Comparison of ENCODE assay signal across 17 mouse cellular contexts in genomic region chr4:88276058-88276734, GRCm38 (mm10).
DNase-seq lines count a peak whose midpoint lies in the region; ATAC-seq and TF ChIP-seq lines count a peak whose summit lies in the region.
"Had no signal": no experiment of that assay in that cellular context is flagged by ENCODE, and none has a peak within 500 bp of the region (broad histone marks: within the 10 kb centered on the region; RNA-seq: fewer than 3 reads in every experiment).

No protein-coding gene starts in this region.

- no peaks in the 10 kb centered on the region for H3K9me3 ChIP-seq in heart, embryonic 11.5 days (replicated peaks; ENCODE audit: control insufficient read depth, low read length)
- H3K9me3 ChIP-seq in limb, embryonic 12.5 days, result no peaks in the 10 kb centered on the region
- no peaks in the 10 kb centered on the region for H3K9me3 ChIP-seq in limb, embryonic 10.5 days (replicated peaks)
- no peaks in the 10 kb centered on the region for H3K9me3 ChIP-seq in stomach, embryonic 14.5 days (ENCODE audit: control insufficient read depth, low read depth, low read length)
- H3K9me3 ChIP-seq: embryonic facial prominence, embryonic 15.5 days; forebrain, embryonic 10.5 days; limb, embryonic 15.5 days; neural tube, embryonic 12.5 days had no signal

- no peak overlapping the region for H3K4me2 ChIP-seq in heart, embryonic 11.5 days
- H3K4me2 ChIP-seq in limb, embryonic 12.5 days, result no peak overlapping the region
- H3K4me2 ChIP-seq in stomach, embryonic 14.5 days (replicated peaks; ENCODE audit: low read depth, low read length), result 0 out of 2 replicates have a peak overlapping the region, but pooled peaks have one; percentile 15
- H3K4me2 ChIP-seq: embryonic facial prominence, embryonic 15.5 days; limb, embryonic 15.5 days; neural tube, embryonic 12.5 days had no signal

- no peaks in the 10 kb centered on the region for H3K36me3 ChIP-seq in heart, embryonic 11.5 days (ENCODE audit: control insufficient read depth, insufficient read depth, low read length)
- H3K36me3 ChIP-seq in heart, adult 2 months (ENCODE audit: control insufficient read depth, insufficient read depth, low read length), result no peaks in the 10 kb centered on the region
- no peaks in the 10 kb centered on the region for H3K36me3 ChIP-seq in limb, embryonic 12.5 days
- no peaks in the 10 kb centered on the region for H3K36me3 ChIP-seq in limb, embryonic 10.5 days
- no peaks in the 10 kb centered on the region for H3K36me3 ChIP-seq in stomach, embryonic 14.5 days (ENCODE audit: control insufficient read depth, insufficient read depth, low read length)
- H3K36me3 ChIP-seq: embryonic facial prominence, embryonic 15.5 days; forebrain, embryonic 10.5 days; limb, embryonic 15.5 days; neural tube, embryonic 12.5 days had no signal

- H3K4me3 ChIP-seq in heart, embryonic 11.5 days (ENCODE audit: low read depth, low read length), result no peak overlapping the region
- H3K4me3 ChIP-seq in heart, adult 2 months, result no peak overlapping the region
- no peak overlapping the region for H3K4me3 ChIP-seq in limb, embryonic 12.5 days (replicated peaks)
- H3K4me3 ChIP-seq in limb, embryonic 10.5 days, result no peak overlapping the region
- no peak overlapping the region for H3K4me3 ChIP-seq in bone marrow macrophage, adult 2 months (ENCODE audit: insufficient read depth, low read length)
- no peak overlapping the region for H3K4me3 ChIP-seq in stomach, embryonic 14.5 days (ENCODE audit: low read depth, low read length)
- H3K4me3 ChIP-seq: embryonic facial prominence, embryonic 15.5 days; forebrain, embryonic 10.5 days; limb, embryonic 15.5 days; neural tube, embryonic 12.5 days had no signal

- intact Hi-C loops in heart, adult 2 months (cut with DNase I), result no loop called here

- H3K9ac ChIP-seq in heart, embryonic 11.5 days (ENCODE audit: low read depth, low read length), result no peak overlapping the region
- H3K9ac ChIP-seq in heart, adult 2 months (ENCODE audit: low read depth, low read length), result no peak overlapping the region
- no peak overlapping the region for H3K9ac ChIP-seq in limb, embryonic 12.5 days (replicated peaks)
- no peak overlapping the region for H3K9ac ChIP-seq in stomach, embryonic 14.5 days (replicated peaks; ENCODE audit: low read depth, low read length)
- H3K9ac ChIP-seq: embryonic facial prominence, embryonic 15.5 days; limb, embryonic 15.5 days; neural tube, embryonic 12.5 days had no signal

- no peak for TF ChIP-seq EP300 in heart, adult 2 months (IDR thresholded peaks at IDR 0.05; ENCODE audit: insufficient read depth, low read depth, low read length)

- H3K27ac ChIP-seq in heart, embryonic 11.5 days (ENCODE audit: low read depth, low read length), result peak overlapping the region; percentile 41; the same call in 1 of the 2 replicates
- H3K27ac ChIP-seq in heart, adult 2 months, result no peak overlapping the region
- peak overlapping the region; percentile 36; the same call in 1 of the 2 replicates for H3K27ac ChIP-seq in limb, embryonic 12.5 days
- no peak overlapping the region for H3K27ac ChIP-seq in limb, embryonic 10.5 days
- peak overlapping the region; percentile 42; the same call in 1 of the 2 replicates for H3K27ac ChIP-seq in bone marrow macrophage, adult 2 months (ENCODE audit: insufficient read depth, low read depth, low read length)
- H3K27ac ChIP-seq in stomach, embryonic 14.5 days (ENCODE audit: low read length), result peak overlapping the region; percentile 71; the same call in 1 of the 2 replicates
- H3K27ac ChIP-seq: embryonic facial prominence, embryonic 15.5 days; forebrain, embryonic 10.5 days; limb, embryonic 15.5 days; neural tube, embryonic 12.5 days had no signal

- WGBS in heart, embryonic 11.5 days (ENCODE audit: insufficient replicate concordance), result 75% methylated on average over 4 of the region's 4 CpGs
- WGBS in heart, adult 2 months, result 82% methylated on average over 4 of the region's 4 CpGs
- 76% methylated on average over 4 of the region's 4 CpGs for WGBS in limb, embryonic 12.5 days
- 85% methylated on average over 4 of the region's 4 CpGs for WGBS in limb, embryonic 10.5 days
- WGBS in stomach, embryonic 14.5 days, result 74% methylated on average over 4 of the region's 4 CpGs

- no peaks in the 10 kb centered on the region for H3K27me3 ChIP-seq in heart, embryonic 11.5 days (ENCODE audit: control insufficient read depth, insufficient read depth, low read length)
- H3K27me3 ChIP-seq in heart, adult 2 months (ENCODE audit: control insufficient read depth, insufficient read depth, low read length), result no peaks in the 10 kb centered on the region
- no peaks in the 10 kb centered on the region for H3K27me3 ChIP-seq in limb, embryonic 12.5 days
- no peaks in the 10 kb centered on the region for H3K27me3 ChIP-seq in limb, embryonic 10.5 days (ENCODE audit: low read depth, poor library complexity, severe bottlenecking)
- no peaks in the 10 kb centered on the region for H3K27me3 ChIP-seq in stomach, embryonic 14.5 days (ENCODE audit: control insufficient read depth, insufficient read depth, low read length)
- H3K27me3 ChIP-seq: embryonic facial prominence, embryonic 15.5 days; limb, embryonic 15.5 days; neural tube, embryonic 12.5 days had no signal

- H3K79me2 ChIP-seq in heart, adult 2 months (replicated peaks; ENCODE audit: control insufficient read depth, insufficient read depth, low read length), result no peaks in the 10 kb centered on the region

- no peaks in the 10 kb centered on the region for H3K4me1 ChIP-seq in heart, embryonic 11.5 days (ENCODE audit: control insufficient read depth, insufficient read depth, low read length)
- H3K4me1 ChIP-seq in heart, adult 2 months (ENCODE audit: control insufficient read depth, insufficient read depth, low read length), result peaks cover 2% of the 10 kb centered on the region
- H3K4me1 ChIP-seq in limb, embryonic 12.5 days (replicated peaks), result peaks cover 19% of the 10 kb centered on the region
- peaks cover 5% of the 10 kb centered on the region for H3K4me1 ChIP-seq in limb, embryonic 10.5 days
- peaks cover 9% of the 10 kb centered on the region for H3K4me1 ChIP-seq in bone marrow macrophage, adult 2 months (ENCODE audit: control insufficient read depth, insufficient read depth, low read length)
- peaks cover 10% of the 10 kb centered on the region for H3K4me1 ChIP-seq in stomach, embryonic 14.5 days (ENCODE audit: control insufficient read depth, insufficient read depth, low read length)
- H3K4me1 ChIP-seq: limb, embryonic 15.5 days had no signal

- no peak for ATAC-seq in heart, embryonic 11.5 days (replicated peaks; ENCODE audit: insufficient number of reproducible peaks, low FRiP score, low TSS enrichment)
- ATAC-seq in limb, embryonic 12.5 days (ENCODE audit: insufficient number of reproducible peaks, insufficient read depth, low FRiP score, low TSS enrichment, low read depth), result no peak
- ATAC-seq in stomach, embryonic 14.5 days (ENCODE audit: insufficient number of reproducible peaks, insufficient read depth, low FRiP score, low read depth), result 0 out of 2 replicates have a peak, but pooled peaks have one; percentile 18

- no peak for DNase-seq in heart, adult 2 months
- DNase-seq in limb, embryonic 10.5 days (ENCODE audit: low spot score), result no peak
- DNase-seq in embryo, embryonic 10.5 days (ENCODE audit: low spot score), result no peak
- DNase-seq: adrenal gland, postnatal 25 days; cerebellum, adult 9-10 months; gastrocnemius, postnatal 10 days; heart, postnatal 4 days; lung, postnatal 10 days; right cerebral cortex, postnatal 14 days had no signal

- TF ChIP-seq CTCF in heart, adult 2 months (IDR thresholded peaks at IDR 0.05), result no peak
- no peak for TF ChIP-seq CTCF in bone marrow macrophage, adult 2 months (IDR thresholded peaks at IDR 0.05; ENCODE audit: low read depth, low read length)

- no peak for TF ChIP-seq POLR2A in heart, adult 2 months (IDR thresholded peaks at IDR 0.05; ENCODE audit: insufficient read depth, low read depth, low read length)
- no peak for TF ChIP-seq POLR2A in bone marrow macrophage, adult 2 months (IDR thresholded peaks at IDR 0.05; ENCODE audit: borderline replicate concordance, low read depth, low read length)

Comparison
In these comparisons a context has a peak if more than half of its experiments do, and no peak if none do; other contexts are left out.
1. H3K27ac ChIP-seq: peak in heart, embryonic 11.5 days (single experiment), limb, embryonic 12.5 days (single experiment), bone marrow macrophage, adult 2 months (single experiment) and stomach, embryonic 14.5 days (single experiment); none in heart, adult 2 months (single experiment) and limb, embryonic 10.5 days (single experiment).